Mouse (Mus musculus) brown adipose tissue, adult 24 weeks (tissue): ENCODE results near the gene Rasl10a. TPM values are rescaled to one million over a fixed set of nuclear protein-coding genes. Genes with fewer than 3 reads are reported as not detected.

Source experiments
- H3K27ac ChIP-seq: fragments of 200-500 bp; replicated peaks from 2 replicates; pipeline ENCODE4 v1.5.1; 2012; ENCODE audit warnings: low read depth, mild to moderate bottlenecking, low read length
- H3K4me1 ChIP-seq: fragments of 200-500 bp; 2 replicates; pipeline ENCODE4 v1.6.1; 2012; ENCODE audit warnings: low read length, mixed read lengths; ENCODE audit not compliant: control insufficient read depth, insufficient read depth, insufficient read length
- H3K4me3 ChIP-seq: fragments of 200-500 bp; 2 replicates; pipeline ENCODE4 v1.5.1; 2012; ENCODE audit warnings: low read depth, mild to moderate bottlenecking, low read length, moderate library complexity; ENCODE audit not compliant: insufficient read depth
- polyA plus RNA-seq: library from polyadenylated mRNA; stranded (reverse); fragments of >200 nt; gene quantifications from 2 replicates; pipeline ENCODE4 v1.2.4, GENCODE M21; 2012; ENCODE audit not compliant: missing spikeins, insufficient read depth, insufficient read length

The Rasl10a gene
- polyA plus RNA-seq, 1 experiment: 0.95 TPM

DNA sequence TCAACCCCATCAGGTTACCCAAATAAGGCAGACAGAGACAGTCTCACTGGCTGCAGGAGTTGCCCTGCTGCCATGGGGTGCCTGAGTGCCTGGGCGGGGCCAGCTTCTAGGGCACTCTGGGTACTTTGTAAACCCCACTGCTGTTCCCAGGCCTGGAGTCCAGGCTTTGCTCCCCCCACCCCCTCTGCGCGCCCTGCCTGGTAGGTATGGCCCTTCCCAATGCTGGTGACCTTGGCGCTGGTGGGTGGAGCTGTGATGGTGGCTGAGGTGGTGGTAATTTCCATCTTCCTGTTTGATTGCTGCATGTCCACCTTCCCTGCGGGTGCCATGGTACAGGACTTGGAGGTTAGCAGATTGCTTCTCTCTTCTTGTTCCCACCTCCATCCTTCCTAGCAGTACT lies 17.3 kb upstream of the Rasl10a start:
- H3K27ac ChIP-seq: no peak overlapping the region
- H3K4me3 ChIP-seq: no peak overlapping the region
- H3K4me1 ChIP-seq: no peaks in the 10 kb centered on the region

DNA sequence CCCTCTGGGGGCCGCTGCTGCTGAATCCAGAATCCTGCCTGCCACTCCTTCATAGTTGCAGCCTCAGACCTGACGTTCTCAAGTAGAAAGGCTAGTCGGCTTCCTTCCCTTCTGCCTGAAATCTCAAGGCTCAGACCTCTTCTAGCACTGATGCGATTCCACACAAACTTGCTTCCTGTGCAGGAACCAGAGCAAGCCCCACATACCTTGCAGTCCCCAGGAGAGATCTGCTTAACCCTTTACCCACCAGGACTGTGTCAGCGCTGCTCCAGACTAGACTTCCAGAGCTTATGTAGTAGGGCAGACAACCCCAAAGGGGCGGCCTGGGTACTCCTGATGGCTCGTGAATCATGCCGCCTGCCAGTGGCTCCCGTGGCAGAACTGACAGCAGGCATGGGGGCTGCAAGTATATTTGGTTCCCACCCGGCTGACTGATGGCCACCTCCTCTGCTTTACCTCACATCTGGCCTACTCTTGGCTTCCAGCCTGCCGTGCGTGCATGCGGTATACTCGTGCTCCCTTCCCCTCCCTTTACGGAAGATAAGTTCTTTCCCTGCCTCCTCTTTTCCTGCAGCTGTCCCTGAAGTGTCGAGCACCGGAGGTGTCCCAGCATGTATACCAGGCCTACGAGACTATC lies 16.7 kb upstream of the Rasl10a start:
- Histone ChIP-seq H3K27ac (no peak overlapping the region), H3K4me3 (no peak overlapping the region), H3K4me1 (no peaks in the 10 kb centered on the region)

DNA sequence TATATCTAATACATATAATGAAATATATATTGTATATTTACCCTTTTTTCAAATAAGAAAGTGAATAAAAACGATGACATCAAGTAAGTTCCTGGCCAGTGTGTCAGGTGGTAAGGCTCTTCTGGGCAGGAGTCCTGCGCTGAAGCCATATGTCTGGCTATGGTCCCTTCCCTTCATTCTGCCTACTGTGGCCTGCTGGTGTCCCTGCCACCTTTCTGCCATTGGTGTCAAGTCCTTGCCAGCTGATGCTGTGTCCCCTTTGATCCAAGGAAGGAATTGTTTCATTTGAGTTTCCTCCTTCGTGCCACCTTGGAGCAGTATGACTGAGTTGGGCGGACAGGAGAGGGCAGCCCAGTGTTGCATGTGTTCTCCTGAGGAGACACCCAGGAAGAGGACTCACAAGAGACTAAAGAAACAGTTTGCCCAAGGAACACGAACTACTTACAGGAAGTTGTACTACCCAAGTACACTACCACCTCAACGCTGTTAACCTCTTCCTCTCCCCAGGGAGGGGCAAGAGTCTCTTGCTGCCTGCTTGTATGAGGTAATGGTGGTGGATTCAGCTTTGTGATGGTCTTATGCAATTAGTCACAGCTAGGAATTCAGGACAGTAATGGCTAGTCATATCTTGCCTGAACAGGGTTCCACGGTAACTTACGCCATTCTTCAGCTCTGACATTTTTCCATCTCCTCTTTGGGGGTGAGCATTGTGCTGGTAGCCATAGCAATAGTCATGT lies 15.1 kb upstream of the Rasl10a start:
- H3K4me3 ChIP-seq: no peak overlapping the region
- H3K27ac ChIP-seq: no peak overlapping the region
- no peaks in the 10 kb centered on the region for H3K4me1 ChIP-seq

DNA sequence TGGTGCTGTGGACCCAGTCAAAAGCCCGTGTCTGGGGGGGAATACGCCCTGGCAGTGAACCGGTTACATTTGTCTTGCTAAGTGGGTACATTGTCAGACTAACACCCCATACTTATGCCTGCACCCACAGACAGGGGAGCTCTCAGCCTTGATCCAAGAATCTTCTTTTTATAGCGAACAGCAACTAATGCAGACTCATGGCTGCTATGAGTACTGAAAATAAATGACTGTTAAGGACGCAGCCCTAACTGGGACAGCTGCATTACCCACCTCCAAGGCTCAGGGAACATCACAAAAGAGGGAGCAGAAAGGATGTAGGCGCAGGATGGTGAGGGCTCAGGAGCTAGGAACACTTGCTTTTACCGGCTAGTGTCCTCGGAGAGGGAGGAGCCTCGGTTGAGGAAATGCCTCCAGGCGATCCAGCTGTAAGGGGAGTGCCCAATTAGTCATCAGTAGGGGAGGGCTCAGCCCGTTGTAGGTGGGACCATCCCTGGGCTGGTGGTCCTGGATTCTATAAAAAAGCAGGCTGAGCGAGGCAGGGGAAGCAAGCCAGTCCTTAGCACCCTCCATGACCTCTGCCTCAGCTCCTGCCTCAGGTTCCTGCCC lies 11.5 kb upstream of the Rasl10a start:
- no peak overlapping the region for H3K27ac ChIP-seq
- no peaks in the 10 kb centered on the region for H3K4me1 ChIP-seq
- no peak overlapping the region for H3K4me3 ChIP-seq

DNA sequence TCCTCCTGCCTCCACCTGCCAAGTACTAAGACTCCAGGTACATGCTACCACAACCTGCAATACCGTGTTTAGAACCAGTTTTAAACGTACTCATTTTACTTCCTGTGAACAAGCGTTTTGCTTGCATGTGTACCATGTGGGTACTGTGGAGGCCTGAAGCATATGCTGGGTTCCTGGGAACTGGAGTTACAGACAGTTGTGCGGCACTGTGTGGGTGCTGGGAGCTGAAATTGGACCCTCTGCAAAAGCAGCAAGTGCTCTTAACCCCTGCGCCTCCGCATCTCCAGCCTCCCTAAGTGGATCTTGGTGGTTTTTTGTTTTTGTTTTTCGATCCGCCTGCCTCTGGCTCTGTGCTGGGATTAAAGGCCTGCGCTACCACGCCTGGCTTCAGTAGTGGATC lies 6.3 kb upstream of the Rasl10a start:
- Histone ChIP-seq H3K27ac (no peak overlapping the region), H3K4me3 (no peak overlapping the region), H3K4me1 (no peaks in the 10 kb centered on the region)

DNA sequence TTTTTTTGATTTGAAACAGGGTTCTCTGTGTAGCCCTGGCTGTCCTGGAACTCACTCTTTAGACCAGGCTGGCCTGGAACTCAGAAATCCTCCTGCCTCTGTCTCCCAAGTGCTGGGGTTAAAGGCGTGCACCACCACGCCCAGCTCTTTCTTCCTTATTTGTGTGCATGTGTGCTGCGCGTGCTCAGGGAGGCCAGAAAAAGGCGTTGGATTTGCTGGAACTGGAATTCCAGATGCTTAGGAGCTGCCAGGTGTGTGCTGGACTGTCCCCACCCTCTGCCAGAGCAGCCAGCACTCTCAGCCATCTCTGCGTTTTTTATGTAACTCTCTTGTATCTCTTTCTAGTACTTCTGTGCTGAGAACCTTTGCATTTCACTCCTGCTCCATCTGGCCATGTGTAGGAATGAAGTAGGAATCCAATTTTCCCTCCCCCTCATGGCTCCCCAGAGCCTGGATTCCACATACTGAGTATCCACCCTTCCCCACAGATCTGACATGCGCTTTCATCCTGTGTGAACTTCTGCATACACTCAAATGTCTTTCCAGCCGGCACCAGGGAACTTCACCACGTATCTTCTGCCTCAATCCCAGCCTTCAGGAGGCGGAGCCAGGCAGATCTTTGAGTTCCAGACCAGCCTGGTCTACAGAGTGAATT lies 5.6 kb upstream of the Rasl10a start:
- no peaks in the 10 kb centered on the region for H3K4me1 ChIP-seq
- H3K27ac ChIP-seq: no peak overlapping the region
- H3K4me3 ChIP-seq: no peak overlapping the region

DNA sequence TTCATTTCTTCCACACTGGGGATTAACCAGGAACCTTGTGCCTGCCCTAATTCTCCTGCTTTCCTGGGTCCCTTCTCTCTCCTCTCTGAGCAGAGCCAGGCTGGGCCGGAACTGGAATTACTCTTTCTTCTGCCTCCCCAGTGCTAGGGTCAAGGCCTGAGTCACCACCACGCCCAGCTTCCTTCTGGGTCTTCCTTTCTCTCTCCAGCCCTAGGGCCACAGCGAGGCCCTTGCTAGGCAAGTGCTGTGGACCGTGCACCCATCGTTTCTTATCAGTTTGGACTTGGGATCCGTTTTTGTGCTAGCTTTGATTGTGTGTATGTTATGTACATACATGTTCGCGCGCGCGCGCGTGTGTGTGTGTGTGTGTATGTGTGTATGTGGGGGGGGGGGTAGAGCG lies 3.8 kb upstream of the Rasl10a start:
- peaks cover 5% of the 10 kb centered on the region; the same call in 1 of the 2 replicates for H3K4me1 ChIP-seq
- H3K4me3 ChIP-seq: no peak overlapping the region
- H3K27ac ChIP-seq: no peak overlapping the region

DNA sequence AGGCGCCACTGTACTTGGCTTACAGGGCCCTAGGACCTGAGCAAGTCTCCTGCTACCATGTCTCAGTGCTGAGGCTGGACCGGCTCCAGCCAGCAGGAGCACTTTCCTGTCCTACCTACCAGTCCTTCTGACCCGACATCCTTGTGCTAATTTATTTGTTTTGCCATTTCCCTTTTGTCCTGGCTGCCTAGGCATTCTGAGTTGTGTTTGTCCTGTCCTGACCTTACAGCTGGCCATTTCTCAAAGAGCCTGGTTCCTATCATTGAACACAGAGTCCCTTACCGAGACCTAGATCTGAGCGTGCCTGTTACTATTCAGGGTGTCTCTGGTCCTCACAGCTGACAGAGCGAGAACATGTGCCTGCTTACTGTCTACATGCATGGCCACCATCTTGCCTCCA lies 3.1 kb upstream of the Rasl10a start:
- no peak overlapping the region for H3K27ac ChIP-seq
- H3K4me3 ChIP-seq: no peak overlapping the region
- H3K4me1 ChIP-seq: peaks cover 5% of the 10 kb centered on the region; the same call in 1 of the 2 replicates

DNA sequence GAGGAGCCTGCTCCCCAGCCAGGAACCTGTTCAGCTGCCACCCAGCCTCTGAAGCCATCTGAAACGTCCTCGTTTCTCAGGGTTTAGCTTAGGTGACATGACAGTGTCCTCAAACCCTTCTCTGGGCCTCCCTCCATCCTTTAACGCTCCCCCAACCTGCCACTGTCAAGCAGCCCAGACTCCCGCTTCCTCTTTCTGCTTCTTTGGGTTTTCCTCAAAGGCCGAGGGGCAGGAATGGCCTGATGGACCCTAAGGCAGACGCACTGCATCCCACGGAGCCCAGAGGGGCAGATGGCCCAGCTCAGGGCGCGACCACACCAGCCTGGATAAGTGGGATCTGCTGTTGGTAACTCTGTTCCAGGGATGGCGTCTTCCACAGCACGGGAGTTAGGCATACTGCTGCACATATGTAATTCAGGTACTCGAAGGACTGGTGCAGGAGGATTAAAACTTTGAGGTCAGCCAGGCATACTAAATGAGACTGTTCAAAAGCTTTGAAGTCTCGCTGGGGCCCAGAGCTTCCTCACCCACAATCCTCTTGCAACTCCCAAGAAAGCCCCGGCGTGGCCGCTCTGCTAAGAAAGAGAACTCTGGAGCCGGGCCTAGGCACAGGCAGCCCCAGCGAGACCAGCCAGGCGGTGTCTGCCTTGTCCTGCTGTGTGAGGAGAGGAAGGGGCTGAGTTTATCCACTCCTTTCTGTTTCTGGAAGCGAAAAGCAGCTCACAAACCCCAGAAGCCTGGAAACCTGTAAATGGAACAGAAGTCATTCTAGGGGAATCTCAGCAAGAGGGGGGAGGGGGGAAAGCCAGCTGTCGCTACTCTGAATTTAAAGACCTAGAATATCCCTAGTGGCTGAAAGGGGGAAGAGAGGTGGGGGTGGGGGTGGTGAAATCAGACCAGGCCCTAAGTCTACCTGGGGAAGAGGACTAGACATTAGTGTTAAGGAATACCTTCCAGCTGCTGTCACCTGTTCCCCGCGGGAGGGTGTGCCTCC lies 1.7 kb upstream of the Rasl10a start:
- Histone ChIP-seq H3K27ac (no peak overlapping the region), H3K4me3 (no peak overlapping the region), H3K4me1 (peaks cover 5% of the 10 kb centered on the region; the same call in 1 of the 2 replicates)

DNA sequence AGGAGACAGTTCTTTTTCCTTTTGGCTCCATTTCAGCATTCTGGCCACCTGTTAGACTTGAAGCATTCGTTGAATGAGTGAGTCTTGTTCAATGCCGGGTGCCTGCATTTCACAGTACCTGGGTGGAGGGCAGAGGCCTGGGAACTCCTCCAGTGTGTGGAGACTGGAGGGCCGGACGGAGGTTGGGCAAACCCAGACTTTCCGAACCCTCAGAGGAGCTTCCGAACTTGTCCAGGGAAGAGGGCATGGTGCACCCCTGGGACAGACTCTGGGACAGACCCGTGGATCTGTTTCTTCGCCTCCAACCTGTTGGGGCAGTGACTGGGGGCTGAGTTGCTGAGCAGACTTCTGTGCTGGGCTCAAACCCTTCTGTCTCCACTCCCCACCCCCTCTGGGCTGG lies 864 bp upstream of the Rasl10a start:
- H3K4me1 ChIP-seq: peaks cover 6% of the 10 kb centered on the region; the same call in 1 of the 2 replicates
- H3K4me3 ChIP-seq: no peak overlapping the region
- H3K27ac ChIP-seq: no peak overlapping the region

DNA sequence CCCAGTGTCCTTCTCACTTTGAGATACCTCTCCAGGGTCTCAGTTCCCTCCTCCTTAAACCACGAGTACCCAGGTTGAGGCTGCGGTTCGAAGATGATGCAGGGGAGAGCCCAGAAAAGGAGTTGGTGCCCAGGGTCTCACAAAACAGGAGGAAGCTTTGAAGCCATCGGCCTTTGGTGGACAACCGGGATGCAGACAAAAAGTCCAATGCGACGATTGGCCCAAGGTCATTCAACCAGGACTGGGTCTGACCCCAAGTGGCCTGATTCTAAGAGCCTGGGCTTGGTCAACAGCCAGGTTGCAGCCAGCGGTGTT lies 430 bp upstream of the Rasl10a start:
- peaks cover 10% of the 10 kb centered on the region for H3K4me1 ChIP-seq
- no peak overlapping the region for H3K27ac ChIP-seq
- H3K4me3 ChIP-seq: peak overlapping the region; percentile 57

DNA sequence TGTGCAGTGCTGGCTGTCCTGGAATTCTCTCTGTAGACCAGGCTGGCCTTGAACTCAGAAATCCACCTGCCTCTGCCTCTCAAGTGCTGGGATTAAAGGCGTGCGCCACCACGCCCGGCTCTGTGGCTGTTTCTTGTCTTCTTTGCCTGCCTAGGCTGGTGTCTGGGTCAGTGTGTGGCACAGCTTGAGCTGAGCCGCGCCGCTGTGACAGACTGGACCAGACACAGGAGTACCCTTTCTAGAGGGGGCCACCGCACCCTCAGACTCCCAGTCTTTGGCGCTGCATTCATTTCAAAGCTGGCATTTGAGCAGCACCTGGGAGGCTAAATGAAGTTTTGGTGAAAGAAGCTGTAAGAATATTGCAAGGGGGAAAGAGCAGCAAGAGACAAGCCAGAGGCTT lies 855 bp downstream of the Rasl10a start:
- H3K27ac ChIP-seq: no peak overlapping the region
- no peak overlapping the region for H3K4me3 ChIP-seq
- H3K4me1 ChIP-seq: peaks cover 21% of the 10 kb centered on the region

DNA sequence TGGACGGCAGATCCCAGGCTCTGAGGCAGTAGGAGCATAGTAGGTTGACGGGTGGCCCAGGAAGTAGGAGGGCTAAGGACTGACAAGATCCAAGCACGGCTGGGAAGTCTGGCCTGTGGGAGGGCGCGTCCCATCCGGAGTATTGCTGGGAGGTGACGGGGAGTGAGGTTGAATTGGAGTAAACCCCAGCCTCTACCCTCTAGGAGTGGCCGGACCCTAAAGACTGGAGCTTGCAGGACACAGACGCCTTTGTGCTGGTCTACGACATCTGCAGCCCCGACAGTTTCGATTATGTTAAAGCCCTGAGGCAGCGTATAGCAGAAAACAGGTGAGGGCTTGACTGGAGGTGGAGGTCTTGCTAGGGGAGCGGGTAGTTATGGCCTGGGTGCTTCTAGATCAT lies 1.3 kb downstream of the Rasl10a start:
- Histone ChIP-seq H3K4me1 (peaks cover 25% of the 10 kb centered on the region), H3K4me3 (no peak overlapping the region), H3K27ac (no peak overlapping the region)

DNA sequence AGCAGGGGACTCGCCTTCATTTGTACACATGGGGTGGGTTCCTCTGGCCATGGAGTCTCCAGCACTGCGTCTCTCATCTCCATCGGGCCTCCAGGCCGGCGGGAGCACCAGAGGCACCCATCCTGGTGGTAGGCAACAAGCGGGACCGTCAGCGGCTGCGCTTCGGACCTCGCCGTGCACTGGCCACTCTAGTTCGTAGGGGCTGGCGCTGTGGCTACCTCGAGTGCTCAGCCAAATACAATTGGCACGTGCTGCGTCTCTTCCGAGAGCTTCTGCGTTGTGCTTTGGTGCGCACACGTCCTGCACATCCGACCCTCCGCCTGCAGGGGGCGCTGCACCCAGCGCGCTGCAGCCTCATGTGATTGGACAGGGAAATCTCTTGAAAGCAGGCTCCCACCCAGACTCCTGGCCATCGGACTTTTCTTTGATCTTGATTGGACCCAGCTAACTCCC lies 1.8 kb downstream of the Rasl10a start:
- Histone ChIP-seq H3K4me3 (no peak overlapping the region), H3K4me1 (peaks cover 28% of the 10 kb centered on the region), H3K27ac (no peak overlapping the region)
